Mouse (Mus musculus) erythroblast, embryonic 14.5 days (primary cell): ENCODE data around the gene Nectin1.

Experiments
- GATA1 ChIP-seq: IDR thresholded peaks from 2 replicates; pipeline ENCODE4 v1.6.1; 2012; ENCODE audit warnings: low read length, inconsistent platforms, mixed read lengths
- TAL1 ChIP-seq: IDR thresholded peaks from 3 replicates; pipeline ENCODE4 v1.6.1; 2012; ENCODE audit warnings: low read length, inconsistent platforms, mixed read lengths

DNA sequence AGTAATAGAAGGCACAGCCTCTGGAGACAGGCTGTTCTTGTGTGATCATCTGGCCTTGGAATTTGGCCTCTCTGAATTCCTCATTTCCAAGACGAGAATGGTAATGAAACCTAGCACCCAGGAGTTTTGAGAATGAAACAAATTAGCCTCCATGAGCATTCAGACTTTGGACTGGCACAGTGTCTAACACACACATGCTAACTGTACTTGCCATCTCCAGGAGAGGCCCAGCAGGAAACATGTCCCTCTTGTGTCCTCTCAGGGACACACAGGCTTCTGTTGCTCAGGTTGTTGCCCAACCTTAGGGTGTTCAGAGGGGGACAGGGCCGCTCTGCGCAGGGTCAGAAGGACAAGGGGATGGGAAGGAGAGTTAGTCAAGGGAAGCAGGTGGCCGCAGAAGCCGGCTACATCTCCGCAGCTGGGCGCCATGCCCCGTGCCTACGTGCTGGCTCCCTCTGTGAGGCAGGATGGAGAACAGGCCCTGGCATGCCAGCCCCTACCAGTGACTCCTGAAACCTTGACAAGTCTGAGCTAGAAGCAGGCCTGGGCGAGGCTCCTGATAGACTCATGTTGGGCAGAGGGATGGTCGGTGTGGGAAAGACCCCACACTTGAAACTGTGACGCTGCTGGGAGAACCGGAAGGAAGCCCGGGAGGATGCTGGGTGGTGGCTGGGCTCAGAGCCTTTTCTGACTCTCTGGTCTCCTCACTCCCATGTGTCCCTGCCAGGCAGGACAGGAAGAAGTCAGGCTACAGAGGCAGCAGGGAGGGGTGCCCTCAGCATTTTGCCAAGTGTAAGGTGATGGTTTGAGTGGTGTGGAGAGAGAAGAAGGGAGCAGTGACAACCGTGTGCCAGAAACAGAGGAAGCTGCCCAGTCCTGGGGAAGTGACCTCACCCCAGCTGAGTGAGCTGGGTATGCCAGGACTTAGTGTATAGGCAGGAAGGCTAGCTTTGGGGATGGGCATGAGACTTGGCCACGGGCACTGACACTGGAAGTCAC is 33.9 kb downstream of the Nectin1 start:
- TF ChIP-seq GATA1 (no peak), TAL1 (no peak)
